Mouse (Mus musculus): ENCODE results near the gene Spata2. TPM values are rescaled to one million over a fixed set of nuclear protein-coding genes. Genes with fewer than 3 reads are reported as not detected.

The Spata2 gene
- polyA plus RNA-seq, 1 experiment from 2014 or later, result 4.9 TPM

DNA sequence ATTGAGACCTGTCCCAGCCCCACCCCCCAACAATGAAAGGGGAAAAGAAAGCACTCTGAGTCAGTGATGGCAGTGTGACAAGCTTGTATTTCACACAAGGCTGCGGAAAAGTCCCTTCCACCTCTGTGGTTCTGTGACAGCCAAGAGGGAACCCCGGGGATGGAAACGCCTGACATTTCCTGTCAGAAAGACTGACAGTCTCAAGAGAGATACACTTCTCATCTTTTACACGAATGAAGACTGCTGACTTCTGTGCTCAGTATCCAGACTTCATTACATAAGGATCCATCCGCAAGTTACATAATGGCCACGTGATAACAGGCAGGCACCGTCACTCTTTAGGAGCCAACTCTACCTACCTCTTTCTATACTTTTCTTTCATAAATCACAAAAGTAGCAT is 3.8 kb upstream of the Spata2 start:
- Histone ChIP-seq H3K4me3 (ENCODE audit: low read depth, low read length) (no peak overlapping the region), H3K4me2 (ENCODE audit: low read depth, low read length) (no peak overlapping the region), H3K27me3 (ENCODE audit: insufficient read depth, low read length) (no peaks in the 10 kb centered on the region), H3K36me3 (replicated peaks; ENCODE audit: insufficient read depth, low read length) (no peaks in the 10 kb centered on the region), H3K9me3 (ENCODE audit: low read length) (no peaks in the 10 kb centered on the region), H3K4me1 (ENCODE audit: insufficient read depth) (peaks cover 13% of the 10 kb centered on the region), H3K27ac (ENCODE audit: low read depth) (no peak overlapping the region), H3K9ac (replicated peaks) (no peak overlapping the region)
- 59% methylated on average over 7 of the region's 7 CpGs for WGBS (ENCODE audit: insufficient replicate concordance)
- TF ChIP-seq CTCF (IDR thresholded peaks at IDR 0.05; ENCODE audit: low read depth) (no peak), EP300 (IDR thresholded peaks at IDR 0.05; ENCODE audit: low read depth) (no peak)
- ATAC-seq (no peak), DNase-seq (no peak)

DNA sequence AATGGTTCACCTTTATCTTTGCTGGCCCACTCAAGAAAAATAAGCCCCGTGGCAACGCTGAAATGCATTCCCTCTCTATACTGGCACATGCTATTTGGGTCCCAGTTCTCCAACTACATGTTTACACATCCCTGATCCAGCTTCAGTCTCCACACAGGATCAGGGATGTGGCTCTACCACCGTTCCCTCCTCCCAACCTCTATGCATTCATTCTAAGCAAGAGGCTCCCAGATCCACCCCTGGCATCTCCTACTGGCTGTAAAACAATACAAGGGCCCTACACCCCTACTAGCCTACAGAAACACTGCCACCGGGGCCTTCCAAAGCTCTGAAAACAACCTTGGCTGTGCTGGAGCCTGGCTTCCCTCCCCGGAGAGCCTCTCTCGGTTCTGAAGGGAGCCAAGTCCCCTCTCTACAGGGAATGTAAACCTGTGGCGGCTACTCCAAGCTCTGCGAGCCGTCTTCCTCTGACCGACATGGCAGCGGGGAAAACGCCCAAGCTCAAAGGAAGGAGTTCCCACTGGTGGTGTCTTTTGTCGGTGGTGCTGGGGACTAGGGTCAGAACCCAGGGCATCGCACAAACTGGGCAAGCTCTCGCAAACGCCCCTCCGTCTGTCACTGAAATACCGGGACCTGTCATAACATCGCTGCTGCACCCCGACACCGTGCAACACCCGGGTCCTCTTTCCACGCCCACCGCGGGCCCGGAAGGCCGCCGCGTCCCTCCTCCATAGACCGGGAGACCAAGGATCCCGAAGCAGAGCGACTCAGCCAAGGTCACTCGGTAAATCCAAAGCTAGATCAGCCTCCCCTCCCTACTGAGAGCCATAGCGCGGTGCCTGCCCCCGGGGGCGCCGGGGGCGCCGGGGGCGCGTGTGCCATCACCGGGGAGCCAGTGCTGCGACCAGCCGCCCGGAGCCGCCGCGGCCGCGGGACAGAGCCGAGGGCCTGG is 654 bp downstream of the Spata2 start, which contains the start of gene Rnf114:
Gene Rnf114 (plus strand): TSS at position 889 of the 952 bp plus-strand sequence.
- WGBS (ENCODE audit: insufficient replicate concordance), result 4% methylated on average over 34 of the region's 52 CpGs
- Histone ChIP-seq H3K27me3 (ENCODE audit: insufficient read depth, low read length) (no peaks in the 10 kb centered on the region), H3K4me2 (ENCODE audit: low read depth, low read length) (peak within 1 kb of the TSS; percentile 96), H3K9me3 (ENCODE audit: low read length) (no peaks in the 10 kb centered on the region), H3K4me1 (ENCODE audit: insufficient read depth) (peaks cover 25% of the 10 kb centered on the region), H3K36me3 (replicated peaks; ENCODE audit: insufficient read depth, low read length) (0 out of 2 replicates have a peak, but pooled peaks cover 5% of the 10 kb centered on the region), H3K27ac (ENCODE audit: low read depth) (peak within 1 kb of the TSS; percentile 96), H3K4me3 (ENCODE audit: low read depth, low read length) (peak within 1 kb of the TSS; percentile 91), H3K9ac (replicated peaks) (peak within 1 kb of the TSS; percentile 93)
- TF ChIP-seq EP300 (IDR thresholded peaks at IDR 0.05; ENCODE audit: low read depth), result no peak
- no peak for TF ChIP-seq CTCF (IDR thresholded peaks at IDR 0.05; ENCODE audit: low read depth)
- ATAC-seq (peak; percentile 71), DNase-seq (peak; percentile 77)

DNA sequence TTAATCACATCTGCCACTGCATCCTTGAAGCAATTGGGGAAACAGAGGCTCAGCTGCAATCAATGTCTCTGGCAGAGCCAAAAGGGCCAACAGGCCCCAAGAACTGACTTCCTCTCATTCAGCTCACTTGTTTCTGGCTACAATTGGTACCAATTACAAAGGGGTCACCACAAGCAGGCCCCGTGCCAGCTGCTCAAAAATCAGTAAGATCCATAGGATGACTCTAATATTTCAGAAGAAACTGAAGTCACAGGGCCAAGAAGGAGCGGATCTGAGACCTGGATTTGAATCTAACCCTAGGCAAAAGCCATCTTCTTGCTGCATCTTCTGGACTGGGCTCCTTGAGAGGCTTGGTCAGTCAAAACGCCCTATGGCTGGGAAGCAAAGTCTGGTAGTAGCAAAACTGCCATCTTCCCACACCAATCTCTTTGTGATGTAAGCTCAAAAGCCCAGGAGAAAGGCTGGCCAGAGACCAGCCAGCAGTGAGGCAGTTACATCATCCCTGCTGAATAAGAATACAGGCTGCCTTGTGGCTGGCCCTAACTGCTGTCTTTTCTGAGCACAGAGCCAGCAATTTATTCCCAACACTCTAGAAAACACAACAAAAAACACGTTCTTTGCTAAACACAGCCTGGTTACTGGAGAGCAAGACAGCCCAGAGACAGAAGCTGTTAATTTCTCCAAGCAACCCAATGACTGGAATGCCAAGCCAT is 1.7 kb downstream of the Spata2 start:
- Histone ChIP-seq H3K27me3 (ENCODE audit: insufficient read depth, low read length) (no peaks in the 10 kb centered on the region), H3K27ac (ENCODE audit: low read depth) (0 out of 2 replicates have a peak overlapping the region, but pooled peaks have one; percentile 16), H3K4me2 (ENCODE audit: low read depth, low read length) (peak overlapping the region; percentile 96), H3K36me3 (replicated peaks; ENCODE audit: insufficient read depth, low read length) (0 out of 2 replicates have a peak, but pooled peaks cover 5% of the 10 kb centered on the region), H3K9ac (replicated peaks) (peak overlapping the region; percentile 93), H3K4me3 (ENCODE audit: low read depth, low read length) (peak overlapping the region; percentile 91), H3K9me3 (ENCODE audit: low read length) (no peaks in the 10 kb centered on the region), H3K4me1 (ENCODE audit: insufficient read depth) (peaks cover 25% of the 10 kb centered on the region)
- 77% methylated on average over 4 of the region's 4 CpGs for WGBS (ENCODE audit: insufficient replicate concordance)
- ATAC-seq (no peak), DNase-seq (no peak)
- no peak for TF ChIP-seq CTCF (IDR thresholded peaks at IDR 0.05; ENCODE audit: low read depth)
- TF ChIP-seq EP300 (IDR thresholded peaks at IDR 0.05; ENCODE audit: low read depth), result no peak

DNA sequence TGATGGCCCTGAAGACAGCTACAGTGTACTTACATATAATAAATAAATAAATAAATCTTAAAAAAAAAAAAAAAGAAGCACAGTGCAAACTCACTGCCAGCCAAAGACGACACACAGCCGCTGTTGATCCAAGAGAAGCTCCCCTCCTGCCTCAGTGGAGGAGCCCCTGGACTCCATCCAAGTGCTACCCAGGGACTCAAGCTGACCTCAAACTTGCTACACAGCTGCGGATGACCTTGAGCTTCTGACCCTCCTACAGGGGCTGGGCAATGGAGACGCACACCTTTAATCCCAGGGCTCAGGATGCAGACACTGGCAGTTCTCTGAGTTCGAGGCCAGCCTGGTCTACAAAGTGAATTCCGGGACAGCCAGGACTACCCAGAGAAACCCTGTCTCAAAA is 4.7 kb downstream of the Spata2 start:
- H3K27ac ChIP-seq (ENCODE audit: low read depth), result no peak overlapping the region
- TF ChIP-seq EP300 (IDR thresholded peaks at IDR 0.05; ENCODE audit: low read depth) (no peak), CTCF (IDR thresholded peaks at IDR 0.05; ENCODE audit: low read depth) (no peak)
- peaks cover 18% of the 10 kb centered on the region for H3K4me1 ChIP-seq (ENCODE audit: insufficient read depth)
- WGBS (ENCODE audit: insufficient replicate concordance), result 76% methylated on average over 6 of the region's 6 CpGs
- H3K4me2 ChIP-seq (ENCODE audit: low read depth, low read length), result no peak overlapping the region
- DNase-seq (no peak), ATAC-seq (no peak)
- no peaks in the 10 kb centered on the region for H3K9me3 ChIP-seq (ENCODE audit: low read length)
- H3K27me3 ChIP-seq (ENCODE audit: insufficient read depth, low read length), result no peaks in the 10 kb centered on the region
- peaks cover 22% of the 10 kb centered on the region for H3K36me3 ChIP-seq (replicated peaks; ENCODE audit: insufficient read depth, low read length)
- no peak overlapping the region for H3K4me3 ChIP-seq (ENCODE audit: low read depth, low read length)
- no peak overlapping the region for H3K9ac ChIP-seq (replicated peaks)

DNA sequence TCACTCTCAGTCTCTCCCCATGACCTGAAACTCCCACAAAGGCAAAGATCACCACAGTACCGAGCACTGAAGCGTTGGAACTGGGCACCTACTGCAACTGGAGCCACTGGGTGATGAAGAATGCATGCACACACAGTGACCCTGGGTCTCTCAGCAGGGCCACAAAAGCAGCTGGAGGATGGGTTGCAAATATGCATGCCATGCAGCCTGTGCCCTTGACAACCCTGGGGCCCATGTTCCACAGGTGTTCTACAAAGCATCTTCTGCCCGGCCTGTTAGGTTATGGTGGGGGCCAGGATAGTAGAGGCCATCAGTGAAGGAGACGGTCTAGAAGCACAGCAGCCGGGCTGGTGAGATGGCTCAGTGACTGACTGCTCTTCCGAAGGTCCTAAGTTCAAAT is 5.1 kb downstream of the Spata2 start:
- no peaks in the 10 kb centered on the region for H3K9me3 ChIP-seq (ENCODE audit: low read length)
- H3K4me1 ChIP-seq (ENCODE audit: insufficient read depth), result peaks cover 18% of the 10 kb centered on the region
- no peak overlapping the region for H3K4me3 ChIP-seq (ENCODE audit: low read depth, low read length)
- no peak overlapping the region for H3K4me2 ChIP-seq (ENCODE audit: low read depth, low read length)
- H3K27me3 ChIP-seq (ENCODE audit: insufficient read depth, low read length), result no peaks in the 10 kb centered on the region
- no peak overlapping the region for H3K27ac ChIP-seq (ENCODE audit: low read depth)
- H3K36me3 ChIP-seq (replicated peaks; ENCODE audit: insufficient read depth, low read length), result peaks cover 22% of the 10 kb centered on the region
- WGBS (ENCODE audit: insufficient replicate concordance), result 92% methylated on average over 6 of the region's 6 CpGs
- ATAC-seq (no peak), DNase-seq (no peak)
- no peak overlapping the region for H3K9ac ChIP-seq (replicated peaks)
- no peak for TF ChIP-seq EP300 (IDR thresholded peaks at IDR 0.05; ENCODE audit: low read depth)
- TF ChIP-seq CTCF (IDR thresholded peaks at IDR 0.05; ENCODE audit: low read depth), result no peak

DNA sequence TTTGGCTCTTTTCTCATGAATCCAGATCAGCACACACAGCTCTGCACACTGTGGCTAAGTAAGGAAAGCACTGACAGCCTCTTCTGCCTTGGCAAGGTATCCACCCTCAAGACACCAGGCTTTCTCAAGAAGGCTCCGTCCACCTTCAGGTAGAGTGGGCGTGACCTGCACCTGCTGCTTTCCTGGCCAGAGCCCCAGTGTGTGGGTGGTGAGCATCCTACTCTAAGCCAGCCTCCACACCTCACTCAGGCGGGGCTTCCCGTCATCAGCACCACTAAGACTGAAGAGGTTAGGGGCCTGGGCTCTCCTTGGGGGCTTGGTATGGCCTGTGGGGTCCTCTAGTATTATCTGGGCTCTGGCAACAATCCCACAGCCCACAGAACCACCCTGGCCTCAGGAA is 6.1 kb downstream of the Spata2 start:
- no peak for DNase-seq
- no peak overlapping the region for H3K27ac ChIP-seq (ENCODE audit: low read depth)
- H3K27me3 ChIP-seq (ENCODE audit: insufficient read depth, low read length), result no peaks in the 10 kb centered on the region
- TF ChIP-seq EP300 (IDR thresholded peaks at IDR 0.05; ENCODE audit: low read depth) (no peak), CTCF (IDR thresholded peaks at IDR 0.05; ENCODE audit: low read depth) (no peak)
- H3K4me3 ChIP-seq (ENCODE audit: low read depth, low read length), result no peak overlapping the region
- no peak overlapping the region for H3K9ac ChIP-seq (replicated peaks)
- no peaks in the 10 kb centered on the region for H3K9me3 ChIP-seq (ENCODE audit: low read length)
- H3K4me1 ChIP-seq (ENCODE audit: insufficient read depth), result peaks cover 13% of the 10 kb centered on the region
- 84% methylated on average over 4 of the region's 4 CpGs for WGBS (ENCODE audit: insufficient replicate concordance)
- H3K4me2 ChIP-seq (ENCODE audit: low read depth, low read length), result no peak overlapping the region
- no peak for ATAC-seq
- peaks cover 22% of the 10 kb centered on the region for H3K36me3 ChIP-seq (replicated peaks; ENCODE audit: insufficient read depth, low read length)
